Mouse (Mus musculus) limb, embryonic 14.5 days (tissue): ENCODE measurements around the gene Myo1c. TPM values are rescaled to one million over a fixed set of nuclear protein-coding genes. Genes with fewer than 3 reads are reported as not detected.

Source experiments
- ATAC-seq: fragments of 200-750 bp; cut with Nextera tagmentation; 2 replicates; pipeline ENCODE4 v1.8.0; 2017; ENCODE audit warnings: low read depth, moderate number of reproducible peaks, moderate TSS enrichment; ENCODE audit not compliant: low FRiP score
- DNase-seq: peaks from one replicate; pipeline ENCODE4 v3.0.0-alpha.2; 2015; ENCODE audit warnings: low spot score
- H3K27ac ChIP-seq: fragments of 300-500 bp; sonication (generic); replicated peaks from 2 replicates; pipeline ENCODE4 v1.5.1; 2014; ENCODE audit warnings: low read depth, mild to moderate bottlenecking, low read length, moderate library complexity, mixed read lengths
- H3K27me3 ChIP-seq: fragments of 300-500 bp; sonication (generic); 2 replicates; pipeline ENCODE4 v1.6.1; 2014; ENCODE audit warnings: low read length, mixed read lengths; ENCODE audit not compliant: control insufficient read depth, insufficient read depth
- H3K36me3 ChIP-seq: fragments of 300-500 bp; sonication (generic); 2 replicates; pipeline ENCODE4 v1.6.1; 2014; ENCODE audit warnings: mild to moderate bottlenecking, low read length, moderate library complexity, mixed read lengths; ENCODE audit not compliant: control insufficient read depth, insufficient read depth
- H3K4me1 ChIP-seq: fragments of 300-500 bp; sonication (generic); 2 replicates; pipeline ENCODE4 v1.6.1; 2014; ENCODE audit warnings: antibody characterized with exemption, low read length, mixed read lengths; ENCODE audit not compliant: control insufficient read depth, insufficient read depth
- H3K4me2 ChIP-seq: fragments of 300-500 bp; sonication (generic); replicated peaks from 2 replicates; pipeline ENCODE4 v1.6.1; 2014; ENCODE audit warnings: low read depth, mild to moderate bottlenecking, low read length, moderate library complexity; ENCODE audit not compliant: severe bottlenecking
- H3K4me3 ChIP-seq: fragments of 300-500 bp; sonication (generic); replicated peaks from 2 replicates; pipeline ENCODE4 v1.5.1; 2014; ENCODE audit warnings: low read length
- H3K9ac ChIP-seq: fragments of 300-500 bp; sonication (generic); 2 replicates; pipeline ENCODE4 v1.6.1; 2014; ENCODE audit warnings: mild to moderate bottlenecking, low read depth, low read length, moderate library complexity; ENCODE audit not compliant: severe bottlenecking
- H3K9me3 ChIP-seq: fragments of 300-500 bp; sonication (generic); 2 replicates; pipeline ENCODE4 v1.6.1; 2016; ENCODE audit warnings: low read length; ENCODE audit not compliant: control insufficient read depth
- POLR2A ChIP-seq: fragments of 200-500 bp; IDR thresholded peaks from 2 replicates; pipeline ENCODE4 v1.8.0; 2012; ENCODE audit warnings: inconsistent platforms, mild to moderate bottlenecking, moderate library complexity, borderline replicate concordance; ENCODE audit not compliant: insufficient read depth, insufficient read length; ENCODE audit errors: extremely low read depth
- WGBS: fragments of 180-500 bp; shearing (Covaris S2); extraction: QIAGEN DNeasy Blood & Tissue Kit; methylation state at CpG from one replicate; pipeline ENCODE4 v1.1.7; 2014; 5-methylcytosine and 5-hydroxymethylcytosine counted together
- polyA plus RNA-seq, 2 experiments: library from polyadenylated mRNA; depleted of rRNA in 1 of 2; stranded (reverse) in 1 of 2; unstranded in 1 of 2; fragments of >200 nt; fragmentation: Nextera tagmentation in 1 of 2; extraction: Ambion mirVana in 1 of 2; gene quantifications; 2 replicates each; pipeline versions ENCODE4 v1.2.1 to v1.2.3; 2012 to 2014

Myo1c gene
- polyA plus RNA-seq, 2 experiments: 44.3 to 54.2 TPM

DNA sequence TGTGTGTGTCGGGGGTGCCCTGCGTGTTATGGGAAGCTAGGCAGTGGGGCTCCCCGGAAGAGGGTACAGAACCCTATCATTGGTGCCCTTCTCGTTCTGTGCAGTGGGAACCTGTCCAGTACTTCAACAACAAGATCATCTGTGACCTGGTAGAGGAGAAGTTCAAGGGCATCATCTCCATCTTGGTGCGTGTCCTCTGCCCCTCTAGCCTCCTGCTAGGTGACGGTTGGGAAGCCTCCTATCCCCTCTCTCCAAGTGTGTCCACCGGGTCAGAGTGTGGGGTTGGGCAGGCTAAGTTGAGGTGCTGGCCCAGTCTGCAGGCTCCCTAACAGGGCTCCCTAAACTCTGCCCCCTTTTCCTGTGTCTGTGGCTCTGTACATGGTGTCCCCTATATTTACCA lies 11.8 kb downstream of the Myo1c start:
- no peak overlapping the region for H3K9ac ChIP-seq
- 93% methylated on average over 7 of the region's 7 CpGs for WGBS
- DNase-seq (no peak), ATAC-seq (no peak)
- 0 out of 2 replicates have a peak, but pooled peaks cover under 1% of the 10 kb centered on the region for H3K4me1 ChIP-seq
- H3K36me3 ChIP-seq: peaks cover 83% of the 10 kb centered on the region
- no peaks in the 10 kb centered on the region for H3K27me3 ChIP-seq
- H3K4me3 ChIP-seq: no peak overlapping the region
- no peak overlapping the region for H3K4me2 ChIP-seq
- H3K27ac ChIP-seq: no peak overlapping the region
- H3K9me3 ChIP-seq: no peaks in the 10 kb centered on the region
- TF ChIP-seq POLR2A: no peak

DNA sequence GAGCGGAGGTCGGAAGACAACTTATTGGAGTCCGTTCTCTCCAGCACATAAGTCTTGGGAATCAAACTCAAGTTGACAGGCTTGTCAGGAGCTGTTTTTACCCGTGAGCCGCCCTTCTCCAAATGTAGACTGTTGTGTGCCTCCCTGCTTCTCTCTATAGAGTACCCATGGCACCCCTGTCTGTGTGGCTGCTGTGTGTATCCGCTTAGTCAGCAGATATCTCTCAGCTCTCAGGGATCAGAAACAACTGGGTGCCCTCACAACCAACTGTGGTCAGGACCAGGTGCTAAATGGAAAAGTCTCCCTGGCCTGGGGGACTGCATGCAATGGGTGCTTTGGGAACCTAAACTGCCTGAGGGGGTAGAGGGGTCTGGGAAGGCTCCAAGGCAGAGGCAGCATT lies 16.0 kb downstream of the Myo1c start:
- 94% methylated on average over 6 of the region's 6 CpGs for WGBS
- Histone ChIP-seq H3K36me3 (peaks cover 88% of the 10 kb centered on the region), H3K4me3 (no peak overlapping the region), H3K4me1 (no peaks in the 10 kb centered on the region), H3K4me2 (no peak overlapping the region), H3K27ac (no peak overlapping the region), H3K27me3 (no peaks in the 10 kb centered on the region), H3K9ac (no peak overlapping the region), H3K9me3 (no peaks in the 10 kb centered on the region)
- DNase-seq: no peak
- ATAC-seq: no peak
- TF ChIP-seq POLR2A: no peak

DNA sequence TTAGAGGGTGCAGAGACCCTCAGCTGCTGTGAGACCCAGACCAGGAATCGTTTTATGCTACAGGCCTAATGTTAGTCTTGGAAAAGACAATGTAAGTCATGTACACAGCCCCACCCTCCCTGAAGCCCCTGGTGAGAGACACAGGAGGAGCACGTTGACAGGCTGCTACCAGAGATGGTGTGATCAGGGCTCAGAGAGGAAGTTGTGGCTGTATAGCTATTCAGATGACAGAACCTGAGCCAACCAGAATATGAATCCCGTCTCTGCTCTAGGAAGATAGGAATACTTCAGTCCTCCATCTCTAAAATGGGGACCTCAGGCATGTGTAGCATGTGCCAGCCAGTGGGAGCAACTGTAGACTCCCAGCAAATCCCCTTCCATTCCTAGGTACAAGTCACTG lies 18.3 kb downstream of the Myo1c start:
- DNase-seq (no peak), ATAC-seq (no peak)
- TF ChIP-seq POLR2A: no peak
- H3K36me3 ChIP-seq: peaks cover 90% of the 10 kb centered on the region
- H3K4me1 ChIP-seq: no peaks in the 10 kb centered on the region
- WGBS: 79% methylated on average over 3 of the region's 3 CpGs
- no peak overlapping the region for H3K9ac ChIP-seq
- no peak overlapping the region for H3K4me2 ChIP-seq
- no peak overlapping the region for H3K4me3 ChIP-seq
- no peaks in the 10 kb centered on the region for H3K9me3 ChIP-seq
- no peaks in the 10 kb centered on the region for H3K27me3 ChIP-seq
- no peak overlapping the region for H3K27ac ChIP-seq

DNA sequence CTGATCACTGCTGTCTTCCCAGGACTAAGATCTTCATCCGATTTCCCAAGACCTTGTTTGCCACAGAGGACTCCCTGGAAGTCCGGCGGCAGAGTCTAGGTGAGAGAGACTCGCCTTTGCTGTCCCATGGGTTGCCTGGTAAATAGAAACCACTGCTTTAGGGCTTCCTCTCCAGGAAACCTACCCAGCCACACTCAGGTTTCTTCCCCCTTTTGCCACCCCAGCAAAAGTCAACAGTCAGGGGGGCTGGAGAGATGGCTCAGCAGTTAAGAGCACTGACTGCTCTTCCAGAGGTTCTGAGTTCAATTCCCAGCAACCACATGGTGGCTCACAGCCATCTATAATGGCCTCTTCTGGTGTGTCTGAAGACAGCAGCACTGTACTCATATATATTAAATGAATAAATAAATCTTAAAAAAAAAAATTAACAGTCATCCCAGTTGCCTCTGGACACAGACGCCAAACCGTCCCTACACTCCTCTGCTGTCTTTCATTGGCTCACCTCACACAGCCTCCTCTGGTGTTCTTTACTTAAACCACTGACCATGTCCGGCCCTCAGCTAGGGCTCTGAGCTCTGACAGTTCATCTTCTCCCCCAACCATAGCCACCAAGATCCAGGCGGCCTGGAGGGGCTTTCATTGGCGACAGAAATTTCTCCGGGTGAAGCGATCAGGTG lies 19.0 kb downstream of the Myo1c start:
- ATAC-seq: no peak
- no peaks in the 10 kb centered on the region for H3K27me3 ChIP-seq
- no peak for TF ChIP-seq POLR2A
- DNase-seq: no peak
- WGBS: 88% methylated on average over 11 of the region's 11 CpGs
- H3K27ac ChIP-seq: no peak overlapping the region
- no peaks in the 10 kb centered on the region for H3K4me1 ChIP-seq
- no peaks in the 10 kb centered on the region for H3K9me3 ChIP-seq
- H3K4me2 ChIP-seq: no peak overlapping the region
- no peak overlapping the region for H3K9ac ChIP-seq
- H3K36me3 ChIP-seq: peaks cover 89% of the 10 kb centered on the region
- no peak overlapping the region for H3K4me3 ChIP-seq

DNA sequence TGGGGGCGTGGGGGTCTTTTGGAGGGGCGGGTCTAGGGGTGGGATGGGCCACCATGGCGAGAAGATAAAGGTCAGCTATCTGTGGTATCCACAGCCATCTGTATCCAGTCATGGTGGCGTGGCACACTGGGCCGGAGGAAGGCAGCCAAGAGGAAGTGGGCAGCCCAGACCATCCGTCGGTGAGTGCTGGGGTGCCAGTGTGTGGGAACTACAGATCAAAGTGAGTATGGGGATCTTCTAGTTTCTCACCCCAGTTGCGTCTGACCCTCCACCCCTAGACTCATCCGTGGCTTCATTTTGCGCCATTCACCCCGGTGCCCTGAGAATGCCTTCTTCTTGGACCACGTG lies 19.5 kb downstream of the Myo1c start:
- H3K4me1 ChIP-seq: no peaks in the 10 kb centered on the region
- no peak for DNase-seq
- 90% methylated on average over 12 of the region's 12 CpGs for WGBS

More for the DNA sequence above, 19.5 kb downstream of the Myo1c start:
- no peak overlapping the region for H3K4me3 ChIP-seq
- TF ChIP-seq POLR2A: no peak
- no peak for ATAC-seq
- no peak overlapping the region for H3K27ac ChIP-seq
- H3K4me2 ChIP-seq: no peak overlapping the region
- H3K27me3 ChIP-seq: no peaks in the 10 kb centered on the region
- H3K9me3 ChIP-seq: no peaks in the 10 kb centered on the region
- no peak overlapping the region for H3K9ac ChIP-seq
- peaks cover 87% of the 10 kb centered on the region for H3K36me3 ChIP-seq
